Mouse (Mus musculus): Measurements from ENCODE around the gene Fibp.

GRCm38 (mm10) chr19:5510031-5511026 is 49.9 kb downstream of the Fibp start, which contains the start of gene Snx32:
- TF ChIP-seq CTCF (IDR thresholded peaks at IDR 0.05 in 2 of 3, conservative IDR thresholded peaks at IDR 0.05 in 1 of 3; ENCODE audit: control insufficient read depth in 1 of 3, insufficient read depth in 1 of 3, low read depth in 2 of 3, low read length in 3 of 3, poor library complexity in 1 of 3, severe bottlenecking in 1 of 3) (peak in 1 of 3 experiments; percentile 47; a peak in 2 of 6 replicates), POLR2A (IDR thresholded peaks at IDR 0.05; ENCODE audit: control insufficient read depth in 1 of 2, insufficient read depth in 1 of 2, low read depth in 1 of 2, low read length in 2 of 2, poor library complexity in 1 of 2) (peak; percentile 39 to 45; a peak in 2 of 4 replicates), GATA1 (IDR thresholded peaks at IDR 0.05; ENCODE audit: low read depth, low read length) (peak; percentile 41; the same call in 1 of the 2 replicates), EP300 (IDR thresholded peaks at IDR 0.05; ENCODE audit: low read depth in 1 of 2, low read length in 2 of 2) (peak in 1 of 2 experiments; percentile 67; a peak in 2 of 4 replicates), HCFC1 (IDR thresholded peaks at IDR 0.05; ENCODE audit: low read depth, low read length) (peak; percentile 79; the same call in 1 of the 2 replicates), ZC3H11A (IDR thresholded peaks at IDR 0.05; ENCODE audit: low read depth, low read length) (no peak), RCOR1 (IDR thresholded peaks at IDR 0.05; ENCODE audit: low read depth, low read length) (no peak), POLR2AphosphoS2 (IDR thresholded peaks at IDR 0.05; ENCODE audit: low read length) (no peak; the same call in 1 of the 2 replicates)
